Mouse (Mus musculus) frontal cortex, adult (tissue): ENCODE results near the gene Ppp1r9b.

Experiments used
- ATAC-seq: cut with Nextera tagmentation; 2 replicates; pipeline ENCODE4 v1.9.2; 2017; ENCODE audit warnings: mild to moderate bottlenecking, moderate library complexity, mixed read lengths; ENCODE audit not compliant: low TSS enrichment

The Ppp1r9b gene

DNA sequence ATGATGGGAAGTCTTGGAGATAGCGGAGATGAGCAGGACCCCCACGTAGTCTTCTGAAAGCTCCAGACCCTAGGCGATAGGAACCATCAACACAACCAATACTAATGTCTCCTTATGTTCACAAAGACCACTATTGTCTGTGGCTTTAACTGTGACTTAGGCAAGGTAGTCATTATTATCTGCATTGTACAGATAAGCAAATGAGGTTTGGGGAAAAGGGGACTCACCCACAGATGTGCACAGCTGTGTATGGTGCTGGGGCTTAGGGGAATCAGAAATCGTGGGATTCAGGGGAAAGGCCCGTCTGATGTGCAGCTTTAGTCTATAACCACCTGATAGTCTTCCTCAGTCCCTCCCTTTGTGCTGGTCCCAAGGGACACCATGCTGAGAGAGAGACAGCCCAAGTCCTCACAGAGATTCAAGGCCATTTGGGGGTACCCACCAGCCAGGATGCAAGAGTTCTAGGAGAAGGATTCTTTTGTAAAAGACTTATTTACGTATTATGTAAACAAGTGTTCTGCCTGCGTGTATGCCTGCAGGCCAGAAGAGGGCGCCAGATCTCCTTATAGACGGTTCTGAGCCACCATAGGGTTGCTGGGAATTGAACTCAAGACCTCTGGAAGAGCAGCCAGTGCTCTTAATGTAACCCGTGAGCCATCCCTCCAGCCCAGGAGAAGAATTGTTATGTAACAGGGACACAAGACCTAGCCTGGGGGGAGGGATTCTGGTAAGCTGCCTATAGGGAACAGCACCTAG is 31.6 kb downstream of the Ppp1r9b start:
- no peak for ATAC-seq

DNA sequence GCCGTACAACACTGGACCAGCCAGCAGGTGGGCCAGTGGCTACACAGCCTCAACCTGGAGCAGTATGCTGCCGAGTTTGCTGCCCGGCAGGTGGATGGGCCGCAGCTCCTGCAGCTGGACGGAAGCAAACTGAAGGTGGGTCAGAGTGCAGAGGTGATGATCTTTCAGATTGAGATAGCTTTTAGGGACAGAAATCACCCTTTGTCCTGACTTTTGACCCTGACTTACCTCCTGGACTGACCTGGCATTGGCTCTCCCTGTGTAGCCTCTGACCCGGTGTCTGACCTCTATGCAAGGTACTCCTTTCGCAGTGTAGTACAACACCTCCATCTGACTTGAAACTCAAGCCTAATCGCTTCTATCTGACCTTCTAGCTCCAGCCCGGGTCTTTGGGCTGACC is 32.6 kb downstream of the Ppp1r9b start:
- ATAC-seq, result no peak

DNA sequence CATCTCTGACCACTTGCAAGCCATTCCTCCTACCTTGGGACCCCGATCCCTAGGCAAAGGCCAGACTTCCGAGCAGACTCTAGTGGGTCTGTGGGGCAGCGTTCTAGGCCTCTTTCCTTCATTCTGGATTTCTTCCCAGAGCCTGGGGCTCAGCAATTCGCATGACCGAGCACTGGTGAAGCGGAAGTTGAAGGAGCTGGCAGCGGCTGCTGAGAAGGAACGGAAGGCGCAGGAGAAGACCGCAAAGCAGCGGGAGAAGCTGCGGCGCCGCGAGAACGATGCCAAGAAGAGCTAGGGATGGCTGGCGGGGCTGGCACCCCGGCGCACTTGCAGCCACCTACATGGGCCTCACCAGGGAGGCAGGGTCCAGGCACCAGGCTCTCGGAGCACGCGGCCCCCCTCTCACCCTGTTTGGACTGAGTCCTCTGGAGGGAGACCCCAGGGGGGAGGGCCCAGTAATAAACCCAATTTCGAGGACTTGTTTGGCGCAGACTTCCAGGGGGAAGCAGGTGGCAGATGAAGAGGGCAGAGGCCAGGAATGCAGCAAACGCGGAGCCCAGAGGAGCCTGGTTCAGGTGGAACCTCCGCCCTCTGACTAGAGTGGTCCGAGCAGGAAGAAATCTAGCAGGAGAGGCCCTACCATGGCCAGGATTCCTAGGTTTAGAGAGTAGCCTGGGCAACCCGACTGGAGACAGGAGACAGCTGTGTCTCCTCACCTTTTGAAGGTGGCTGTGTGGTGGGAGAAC is 33.8 kb downstream of the Ppp1r9b start:
- ATAC-seq, result peak; percentile 36; the same call in 1 of the 2 replicates

DNA sequence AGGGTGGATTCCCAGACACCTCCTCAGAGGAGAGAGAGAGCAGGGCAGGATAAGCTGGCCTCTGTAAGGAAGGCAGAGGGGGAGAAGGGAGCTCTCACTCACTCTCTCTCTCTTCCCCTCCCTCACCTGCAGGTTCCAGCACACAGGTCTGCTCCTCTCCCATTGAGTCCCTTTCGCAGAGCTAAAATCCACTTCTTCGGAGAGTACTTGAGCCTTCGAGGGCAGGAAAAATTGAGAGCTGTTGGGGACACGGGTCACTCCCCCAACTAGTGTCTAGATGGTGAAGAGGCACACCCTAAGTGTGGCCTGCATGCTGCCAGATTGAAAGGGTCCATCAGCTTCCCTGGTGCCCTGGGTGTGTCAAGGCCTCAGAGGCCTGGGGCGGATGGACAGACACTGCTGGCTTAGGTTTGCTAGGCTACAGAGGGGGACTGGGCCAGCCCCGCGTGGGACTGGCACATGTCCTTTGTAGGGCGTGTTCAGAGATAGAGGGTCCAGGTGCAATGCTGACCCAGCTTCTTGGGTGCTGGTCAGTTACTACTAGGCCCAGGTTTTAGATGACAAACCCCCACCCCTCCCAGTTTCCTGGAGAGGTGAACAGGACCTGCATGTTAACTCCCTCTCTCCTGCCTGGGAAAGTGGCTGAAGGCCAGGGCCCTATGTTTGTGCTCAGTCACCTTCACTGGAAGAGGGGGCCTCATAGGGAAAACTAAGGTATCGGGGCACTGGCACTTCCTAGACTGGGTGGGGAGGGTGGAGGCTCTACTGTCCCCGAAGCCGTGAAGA is 34.6 kb downstream of the Ppp1r9b start:
- ATAC-seq, result no peak

DNA sequence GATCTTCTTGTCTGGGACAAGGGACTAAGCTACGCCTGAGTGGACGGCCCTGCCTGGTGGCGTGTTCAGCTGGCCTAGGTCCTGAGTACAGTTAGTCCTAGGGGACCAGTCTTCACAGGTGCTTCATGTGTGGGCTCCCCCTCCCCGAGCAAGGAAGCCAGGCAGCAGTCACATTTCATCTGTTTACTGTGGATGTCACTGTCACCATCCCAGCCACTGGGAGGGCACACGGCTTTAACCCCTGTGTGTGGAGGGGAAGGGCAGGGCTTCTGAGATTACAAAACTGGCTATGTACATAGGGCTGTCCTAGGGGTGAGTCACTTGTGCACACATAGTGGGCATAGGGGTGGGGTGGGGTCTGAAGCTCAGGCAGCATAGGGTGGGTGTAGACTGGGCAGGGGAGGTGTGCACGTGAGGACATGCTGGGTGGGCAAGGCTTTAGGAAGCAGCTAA is 35.3 kb downstream of the Ppp1r9b start:
- no peak for ATAC-seq

DNA sequence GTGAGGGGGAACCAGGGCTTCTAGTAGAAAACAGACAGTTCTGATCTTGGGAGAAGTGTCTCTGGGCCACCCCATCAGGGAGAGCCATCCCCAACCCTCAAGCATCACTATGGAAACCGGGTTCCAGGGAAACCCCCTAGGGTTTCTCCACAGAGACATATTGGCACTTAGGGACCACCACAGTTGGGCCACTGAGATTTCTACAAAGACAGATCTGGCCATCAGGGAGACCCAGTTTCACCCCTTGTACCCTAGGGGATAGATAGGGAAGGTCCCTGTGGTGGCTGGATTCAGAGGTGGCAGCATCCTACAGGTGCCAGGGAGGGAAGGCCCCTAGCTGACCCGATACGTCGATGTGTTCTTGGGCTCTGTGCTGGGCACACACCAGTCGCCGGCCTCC is 36.0 kb downstream of the Ppp1r9b start:
- ATAC-seq, result no peak

DNA sequence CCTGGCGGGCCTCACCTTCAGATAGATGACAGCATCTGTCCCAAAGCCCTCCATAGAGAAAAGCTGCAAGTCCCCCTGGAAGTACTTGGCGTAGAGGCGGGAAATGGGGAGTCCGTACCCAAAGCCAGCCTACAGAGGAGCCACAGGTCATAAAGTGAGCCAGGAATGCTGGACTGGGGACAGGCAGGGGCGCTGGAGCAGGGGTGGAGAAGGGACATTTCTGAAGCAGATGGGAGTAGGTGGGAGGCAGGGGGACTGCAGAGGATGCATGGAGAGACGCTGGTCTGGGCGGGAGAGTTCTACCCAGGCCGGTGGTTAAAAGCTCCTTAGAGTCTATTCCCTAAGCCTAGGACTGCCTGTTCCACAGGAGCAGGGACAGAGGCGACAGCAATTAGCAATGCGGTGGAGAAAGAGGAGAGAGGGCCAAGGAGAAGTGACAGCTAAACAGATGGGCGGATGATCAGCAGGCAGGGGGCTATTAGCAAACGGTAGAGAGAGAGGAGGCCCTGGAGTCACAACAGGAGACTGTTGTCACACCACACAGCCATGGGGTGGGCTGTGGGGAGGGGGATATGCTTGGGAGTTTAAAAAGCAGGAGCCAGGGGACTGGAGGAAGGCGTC is 37.1 kb downstream of the Ppp1r9b start:
- ATAC-seq, result no peak

DNA sequence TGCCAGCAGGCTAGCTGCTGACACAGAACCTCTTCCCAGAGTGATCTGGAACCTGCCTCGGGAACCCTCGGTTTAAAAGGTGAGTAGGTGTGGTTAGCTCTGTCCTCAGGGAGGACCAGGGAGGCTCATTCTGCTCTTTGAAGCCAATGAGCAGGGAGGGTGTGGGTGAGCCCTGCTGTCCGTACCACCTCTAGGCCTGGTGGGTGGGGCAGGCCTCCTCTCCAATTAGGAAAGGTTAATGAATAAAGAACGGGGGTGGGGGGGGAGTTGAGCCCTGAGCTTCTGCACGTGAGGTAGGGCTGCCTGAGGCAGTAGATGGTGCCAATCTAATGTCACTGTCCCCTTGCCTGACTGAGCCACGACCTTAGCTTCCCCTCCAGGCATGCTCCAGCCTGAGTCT is 42.1 kb downstream of the Ppp1r9b start:
- no peak for ATAC-seq

DNA sequence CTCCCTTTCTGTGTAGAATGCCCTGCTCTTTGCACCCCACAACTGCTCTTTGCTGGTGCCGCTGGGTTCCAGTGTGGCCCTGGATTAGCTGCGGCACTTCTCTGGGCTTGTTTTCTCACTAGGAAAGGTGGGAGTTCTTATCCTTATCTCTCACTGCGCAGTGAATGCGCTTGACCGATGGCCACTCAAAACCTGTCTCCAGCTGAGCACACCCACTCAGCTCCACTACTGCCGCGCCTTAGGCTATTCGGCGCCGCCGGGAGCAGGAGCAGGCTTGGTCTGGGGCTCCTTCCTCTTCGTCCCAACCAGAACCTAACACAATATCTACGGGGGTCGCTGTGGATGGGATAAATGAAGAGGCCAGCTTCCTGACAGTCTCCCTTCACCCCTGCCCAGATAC is 42.8 kb downstream of the Ppp1r9b start:
- ATAC-seq, result no peak

DNA sequence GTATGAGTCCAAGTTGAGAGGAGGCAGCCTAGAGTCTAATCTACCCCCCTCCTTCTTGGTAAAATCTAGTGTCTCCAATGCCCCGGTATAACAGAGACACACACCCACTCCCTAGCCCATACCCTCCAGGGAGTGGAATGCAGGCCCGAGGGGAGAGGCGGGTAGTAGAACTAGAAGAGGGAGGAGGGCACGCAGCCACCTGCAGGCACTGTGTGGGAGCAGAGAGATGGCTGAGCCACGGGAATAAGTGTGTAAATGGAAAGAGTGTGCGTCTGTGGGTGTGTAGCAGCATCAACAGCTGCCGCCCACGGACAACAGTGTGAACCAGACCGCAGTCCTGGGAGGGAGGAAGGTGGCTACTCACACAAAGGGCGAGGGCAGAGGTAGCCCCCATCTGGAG is 44.1 kb downstream of the Ppp1r9b start:
- peak; percentile 68 for ATAC-seq

DNA sequence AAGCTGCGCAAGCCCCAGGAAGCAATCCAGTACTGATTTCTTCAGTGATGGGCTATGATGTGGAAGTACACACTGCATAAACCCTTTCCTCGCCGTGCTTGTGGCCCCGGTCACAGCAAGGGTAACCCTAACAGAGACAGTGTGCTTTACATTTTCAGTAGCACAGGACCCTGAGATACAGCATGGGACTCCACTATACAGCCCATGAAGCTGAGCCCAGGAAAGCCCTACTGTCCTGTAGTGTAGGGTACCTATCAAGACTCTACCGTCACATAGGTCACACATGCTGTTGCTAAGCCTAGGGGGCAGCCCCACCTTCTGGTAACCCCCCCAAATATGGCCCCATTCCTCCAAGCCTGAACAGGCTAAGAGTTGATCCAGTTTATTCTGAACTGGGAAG is 45.7 kb downstream of the Ppp1r9b start:
- ATAC-seq, result no peak

DNA sequence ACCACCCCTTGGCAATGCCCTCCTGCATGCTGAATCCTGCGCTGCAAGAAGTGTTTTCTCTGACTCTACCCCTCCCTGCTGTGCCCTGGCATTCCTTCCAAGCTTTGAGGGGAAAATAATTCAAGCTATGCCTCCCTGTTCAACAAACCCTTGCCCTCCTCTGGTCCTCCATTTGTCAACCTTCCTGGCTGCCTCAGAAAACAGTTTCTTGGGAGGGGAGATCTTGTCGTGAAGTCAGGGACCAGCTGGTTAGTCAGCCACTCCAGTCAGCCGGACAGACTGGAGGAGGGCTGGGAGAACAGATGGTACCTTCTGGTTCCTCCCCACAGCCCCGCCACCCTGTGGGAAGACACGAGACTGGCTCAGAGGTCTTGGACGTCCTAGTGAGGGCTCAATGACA is 46.5 kb downstream of the Ppp1r9b start:
- ATAC-seq, result no peak

DNA sequence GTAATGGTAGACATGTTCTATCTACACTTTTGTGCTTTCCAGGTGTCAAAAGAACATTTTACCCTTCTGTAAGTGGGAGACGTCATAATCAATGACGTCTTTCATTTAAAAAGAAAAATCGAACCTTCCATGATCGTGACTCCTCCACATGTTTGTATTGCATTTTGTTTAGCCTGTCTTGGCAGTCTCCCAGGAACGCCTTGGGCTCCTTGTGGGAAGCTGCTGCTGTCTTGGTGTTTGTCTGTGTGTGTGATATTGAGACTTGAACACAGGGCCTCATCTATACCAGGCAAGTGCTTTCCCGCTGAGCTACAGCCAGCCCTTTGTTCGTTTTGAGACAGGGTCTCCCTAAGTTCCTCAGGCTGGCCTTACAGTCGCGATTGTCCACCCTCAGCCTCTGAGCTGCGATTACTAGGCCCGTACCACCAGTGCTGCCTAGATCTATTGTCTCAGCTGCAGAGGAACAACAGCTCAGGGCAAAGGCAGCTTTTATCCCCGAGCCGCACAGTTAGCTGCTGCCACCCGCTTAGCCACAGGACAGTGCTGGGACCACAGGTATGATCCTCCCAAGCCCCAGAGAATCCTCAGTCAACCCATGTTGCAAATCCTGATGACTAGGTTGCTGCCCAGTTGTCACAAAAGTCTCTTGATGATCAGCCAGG is 47.5 kb downstream of the Ppp1r9b start:
- ATAC-seq, result no peak

DNA sequence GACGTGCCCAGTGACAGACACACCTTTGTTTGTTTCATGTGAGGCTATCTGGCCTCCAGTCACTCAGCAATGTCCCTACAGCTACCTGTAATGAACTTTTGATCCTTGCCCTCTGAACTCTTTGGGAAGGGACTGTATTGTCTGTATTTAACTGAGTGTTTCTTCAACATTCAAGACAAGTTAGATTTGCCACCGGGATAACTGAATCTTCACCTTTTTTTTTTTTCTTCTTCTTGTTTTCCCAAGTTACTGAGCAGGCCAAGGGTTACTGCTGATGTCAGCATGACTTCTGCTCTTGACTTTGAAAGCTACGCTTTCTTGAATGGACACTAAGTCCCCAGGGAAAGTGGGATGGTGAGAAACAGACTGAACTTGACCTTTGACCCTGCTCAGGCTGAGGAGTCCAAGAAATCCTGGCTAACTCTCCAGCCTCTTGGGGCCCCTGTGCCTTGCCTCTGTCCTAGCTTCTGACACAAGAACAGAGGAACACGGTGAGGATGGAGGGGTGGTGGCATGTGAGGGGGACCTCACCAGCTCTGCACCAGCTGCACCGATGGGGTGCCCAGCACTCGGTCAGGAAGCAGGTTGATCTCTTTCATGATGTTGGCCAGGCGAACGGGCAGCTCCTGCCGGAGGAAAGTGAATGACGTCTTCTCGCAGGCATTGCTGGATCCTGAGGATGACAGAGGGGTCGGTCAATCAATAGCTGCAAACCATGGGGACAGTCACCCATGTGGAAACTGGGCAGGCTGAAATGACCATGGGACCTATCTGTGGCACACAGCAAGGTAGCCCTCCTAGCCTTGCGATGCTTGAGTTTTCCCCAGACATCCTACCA is 48.2 kb downstream of the Ppp1r9b start:
- no peak for ATAC-seq

DNA sequence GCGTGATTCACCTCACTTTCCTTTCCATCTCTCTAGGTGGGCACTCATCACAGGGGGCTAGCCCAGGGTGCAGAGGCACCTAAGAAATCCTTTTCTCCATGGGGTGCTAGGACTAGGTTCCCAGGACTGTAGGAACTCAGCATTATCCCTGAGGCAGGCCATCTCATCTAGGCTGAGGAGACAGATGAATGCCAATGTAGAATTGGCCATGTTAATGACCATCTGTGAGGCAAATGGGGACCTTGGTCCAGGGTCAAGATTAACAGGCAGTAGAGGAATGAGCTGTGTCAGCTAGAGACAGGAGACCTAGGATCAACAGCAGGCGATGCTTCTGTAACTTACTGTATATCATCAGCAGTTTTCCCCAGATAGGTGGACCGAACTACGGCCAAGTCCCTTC is 48.9 kb downstream of the Ppp1r9b start:
- no peak for ATAC-seq

DNA sequence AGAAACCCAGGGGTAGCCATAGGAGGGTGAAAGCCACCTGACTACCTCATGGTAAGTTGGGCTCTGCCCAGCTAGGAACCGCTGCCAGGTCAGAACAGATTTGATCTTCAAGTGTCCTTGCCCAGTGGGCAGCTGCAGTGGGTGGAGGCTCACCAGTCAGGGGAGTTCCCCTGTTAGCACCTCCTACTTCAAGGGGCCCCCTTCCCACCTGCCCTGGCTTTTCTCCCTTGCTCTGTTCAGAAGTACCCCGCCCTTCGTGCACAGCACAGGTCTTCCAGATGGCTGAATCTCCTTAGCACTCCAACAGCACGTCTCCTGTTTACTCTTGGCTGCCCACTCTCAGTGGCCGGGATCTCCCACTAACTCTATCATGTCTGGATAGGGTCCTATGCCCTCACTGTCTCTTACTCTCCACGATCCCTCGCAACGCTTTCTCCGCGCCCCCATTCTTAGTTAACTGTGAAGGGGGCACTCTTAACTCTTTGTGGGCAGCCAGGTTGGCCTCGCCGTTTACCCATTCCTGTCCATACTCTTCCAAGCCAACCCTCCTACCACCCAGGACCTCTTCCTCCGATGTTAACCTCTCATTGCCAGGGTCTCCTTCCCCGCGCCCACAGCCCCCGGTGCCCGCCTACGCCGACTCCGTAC is 49.8 kb downstream of the Ppp1r9b start:
- ATAC-seq, result peak; percentile 10; the same call in 1 of the 2 replicates

DNA sequence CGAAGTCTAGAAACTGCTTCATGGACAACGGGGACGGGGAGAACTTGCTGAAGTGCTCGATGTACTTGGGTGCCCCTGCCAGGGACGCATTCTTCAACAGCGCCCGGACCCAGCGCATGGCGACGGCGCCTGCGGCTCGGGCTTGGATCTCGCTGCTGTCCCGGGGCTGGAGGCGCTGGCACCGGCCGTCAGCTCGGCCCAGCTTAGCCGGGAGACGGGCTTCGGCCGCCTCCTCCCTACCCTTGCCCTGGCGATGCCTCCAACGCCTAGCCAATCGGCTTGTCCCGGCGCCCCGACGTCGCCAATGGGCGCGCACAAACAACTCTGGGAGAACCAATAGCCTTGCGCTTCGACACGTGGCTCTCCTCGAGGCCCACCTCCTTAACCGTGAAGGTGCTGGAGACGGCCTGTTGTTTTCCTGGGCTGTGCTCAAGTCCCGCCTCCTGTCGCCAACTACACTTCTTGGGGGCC is 50.3 kb downstream of the Ppp1r9b start, which contains the start of gene Pdk2:
Pdk2 (minus strand) TSS at position 216 of the 471 bp plus-strand sequence.
- ATAC-seq, result peak; percentile 88

DNA sequence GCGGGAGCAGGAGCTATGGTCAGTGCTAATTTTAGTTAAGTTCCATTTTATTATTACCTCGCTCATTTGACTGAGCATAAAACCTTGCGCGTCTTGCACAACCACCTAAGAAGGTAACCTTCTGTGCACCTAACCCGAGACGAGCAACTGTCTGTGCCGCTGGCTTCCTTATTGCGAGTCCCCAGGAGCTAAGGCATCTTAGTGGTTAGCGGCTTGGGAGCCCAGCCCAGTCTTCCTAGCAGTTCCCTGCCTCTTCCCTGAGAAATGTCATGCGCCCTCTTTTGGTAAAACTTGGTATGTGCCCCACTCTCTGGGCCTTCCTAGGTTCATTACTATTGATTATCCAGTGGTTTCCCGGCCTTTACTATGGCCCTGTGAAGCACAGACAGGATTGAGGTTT is 51.3 kb downstream of the Ppp1r9b start:
- ATAC-seq, result peak; percentile 66

DNA sequence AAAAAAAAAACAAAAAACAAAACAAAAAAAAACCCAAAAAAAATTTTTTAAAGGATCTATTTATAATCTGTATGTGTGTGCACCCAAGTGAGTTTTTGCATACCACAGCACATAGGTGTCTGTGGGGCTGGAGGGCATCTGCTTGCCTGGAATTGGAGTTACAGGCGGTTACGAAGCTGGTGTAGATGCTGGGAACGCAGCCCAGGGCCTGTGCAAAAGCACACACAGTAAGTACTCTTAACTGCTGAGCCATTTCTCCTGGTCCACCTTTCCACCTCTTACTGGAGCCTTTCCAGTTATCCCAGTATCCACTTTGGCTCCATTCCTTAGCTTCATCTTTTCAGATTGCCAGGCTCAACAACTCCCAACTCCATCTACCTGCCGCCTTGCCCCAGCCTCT is 52.2 kb downstream of the Ppp1r9b start:
- ATAC-seq, result no peak

DNA sequence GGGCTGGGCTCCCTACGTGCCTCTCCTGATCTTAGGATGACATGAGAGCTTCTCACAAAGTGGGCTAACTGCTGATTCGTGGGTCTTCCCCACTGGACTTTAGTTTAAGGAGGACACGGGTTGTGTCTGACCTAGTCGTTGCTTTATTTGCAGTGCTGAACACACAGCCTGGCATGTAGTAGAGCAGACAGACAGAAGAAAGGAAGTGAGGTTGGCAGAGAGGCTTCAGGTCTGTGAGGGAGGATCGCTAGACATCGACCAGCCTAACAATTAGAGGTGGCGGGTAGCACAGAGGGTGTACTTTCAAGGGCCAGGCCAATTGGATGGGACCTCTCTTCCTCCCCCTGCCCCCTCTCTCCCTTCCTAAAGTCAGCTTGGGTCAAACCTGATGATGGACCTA is 52.8 kb downstream of the Ppp1r9b start:
- ATAC-seq, result no peak
